Mouse (Mus musculus): ENCODE measurements around the gene Rps6kl1. TPM values are rescaled to one million over a fixed set of nuclear protein-coding genes. Genes with fewer than 3 reads are reported as not detected.
A peak's percentile ranks its signal among the peaks of the same experiment; 100 is the strongest.

The Rps6kl1 gene
- total and polyA plus RNA-seq, 2 experiments from 2014 or later, result 0.11 to 1.1 TPM

GRCm38 (mm10) chr12:85094706-85095105, 56.4 kb downstream of the Rps6kl1 start:
- H3K9ac ChIP-seq (replicated peaks; ENCODE audit: low read depth, low read length), result no peak overlapping the region
- no peaks in the 10 kb centered on the region for H3K9me3 ChIP-seq (replicated peaks; ENCODE audit: control insufficient read depth, low read length)
- TF ChIP-seq CTCF (IDR thresholded peaks at IDR 0.05; ENCODE audit: low read depth) (no peak), EP300 (IDR thresholded peaks at IDR 0.05; ENCODE audit: low read depth) (no peak)
- no peaks in the 10 kb centered on the region for H3K27me3 ChIP-seq (ENCODE audit: control insufficient read depth, insufficient read depth, low read length)
- H3K27ac ChIP-seq (ENCODE audit: low read depth), result no peak overlapping the region
- H3K36me3 ChIP-seq (replicated peaks; ENCODE audit: control insufficient read depth, insufficient read depth, low read length), result no peaks in the 10 kb centered on the region
- DNase-seq (ENCODE audit: low spot score) (no peak), ATAC-seq (ENCODE audit: insufficient read depth, low read depth) (no peak)
- no peaks in the 10 kb centered on the region; the same call in 1 of the 2 replicates for H3K4me1 ChIP-seq (ENCODE audit: control insufficient read depth, insufficient read depth)
- WGBS, result 79% methylated on average over 10 of the region's 10 CpGs
- no peak overlapping the region for H3K4me2 ChIP-seq (ENCODE audit: low read depth, low read length)
- no peak overlapping the region for H3K4me3 ChIP-seq (ENCODE audit: low read depth, low read length)

- H3K4me3 ChIP-seq (ENCODE audit: low read depth, low read length), result no peak overlapping the region
- DNase-seq (ENCODE audit: low spot score), result peak; percentile 53
- no peaks in the 10 kb centered on the region for H3K27me3 ChIP-seq (ENCODE audit: control insufficient read depth, insufficient read depth, low read length)
- 29% methylated on average over 14 of the region's 14 CpGs for WGBS
- H3K36me3 ChIP-seq (replicated peaks; ENCODE audit: control insufficient read depth, insufficient read depth, low read length), result 0 out of 2 replicates have a peak, but pooled peaks cover 2% of the 10 kb centered on the region
- ATAC-seq (ENCODE audit: insufficient read depth, low read depth), result peak; percentile 76
- no peaks in the 10 kb centered on the region; the same call in 1 of the 2 replicates for H3K4me1 ChIP-seq (ENCODE audit: control insufficient read depth, insufficient read depth)
- no peaks in the 10 kb centered on the region for H3K9me3 ChIP-seq (replicated peaks; ENCODE audit: control insufficient read depth, low read length)
- H3K4me2 ChIP-seq (ENCODE audit: low read depth, low read length), result no peak overlapping the region
- no peak overlapping the region for H3K27ac ChIP-seq (ENCODE audit: low read depth)
- no peak overlapping the region for H3K9ac ChIP-seq (replicated peaks; ENCODE audit: low read depth, low read length)
- TF ChIP-seq EP300 (IDR thresholded peaks at IDR 0.05; ENCODE audit: low read depth), result no peak
- TF ChIP-seq CTCF (IDR thresholded peaks at IDR 0.05; ENCODE audit: low read depth), result no peak
Measured at GRCm38 (mm10) chr12:85094010-85094409, 57.1 kb downstream of the Rps6kl1 start.

DNA sequence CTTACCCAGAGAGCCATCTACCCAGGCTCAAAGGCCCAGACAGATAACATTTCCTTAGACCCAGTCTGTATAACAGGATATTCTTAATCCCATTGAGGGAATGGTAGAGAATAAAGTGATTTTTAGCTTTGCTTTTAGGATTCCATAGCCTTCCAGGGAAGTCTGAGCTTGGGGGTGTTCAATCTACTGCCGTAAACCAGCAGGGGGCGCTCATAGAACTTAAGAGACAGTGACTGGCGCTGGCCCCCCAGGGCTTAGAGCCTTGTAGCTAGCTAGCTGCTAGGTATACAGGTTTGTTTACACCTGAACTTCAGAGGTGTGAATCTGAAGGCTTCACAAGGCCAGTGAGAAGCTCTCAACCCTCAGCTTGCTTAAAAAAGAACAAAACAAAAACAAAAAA, 58.9 kb downstream of the Rps6kl1 start:
- Histone ChIP-seq H3K36me3 (replicated peaks; ENCODE audit: control insufficient read depth, insufficient read depth, low read length) (peaks cover 14% of the 10 kb centered on the region), H3K9ac (replicated peaks; ENCODE audit: low read depth, low read length) (no peak overlapping the region), H3K4me2 (ENCODE audit: low read depth, low read length) (no peak overlapping the region), H3K4me3 (ENCODE audit: low read depth, low read length) (no peak overlapping the region), H3K9me3 (replicated peaks; ENCODE audit: control insufficient read depth, low read length) (no peaks in the 10 kb centered on the region), H3K27ac (ENCODE audit: low read depth) (no peak overlapping the region), H3K27me3 (ENCODE audit: control insufficient read depth, insufficient read depth, low read length) (no peaks in the 10 kb centered on the region), H3K4me1 (ENCODE audit: control insufficient read depth, insufficient read depth) (no peaks in the 10 kb centered on the region; the same call in 1 of the 2 replicates)
- WGBS, result 5% methylated on average over 3 of the region's 3 CpGs
- TF ChIP-seq CTCF (IDR thresholded peaks at IDR 0.05; ENCODE audit: low read depth) (peak; percentile 64), EP300 (IDR thresholded peaks at IDR 0.05; ENCODE audit: low read depth) (no peak)
- DNase-seq (ENCODE audit: low spot score) (peak; percentile 73), ATAC-seq (ENCODE audit: insufficient read depth, low read depth) (peak; percentile 49; the same call in 1 of the 2 replicates)

- H3K27ac ChIP-seq (ENCODE audit: low read depth), result no peak overlapping the region
- ATAC-seq (ENCODE audit: insufficient read depth, low read depth), result no peak
- TF ChIP-seq CTCF (IDR thresholded peaks at IDR 0.05; ENCODE audit: low read depth) (no peak), EP300 (IDR thresholded peaks at IDR 0.05; ENCODE audit: low read depth) (no peak)
- H3K4me1 ChIP-seq (ENCODE audit: control insufficient read depth, insufficient read depth), result no peaks in the 10 kb centered on the region; the same call in 1 of the 2 replicates
- peaks cover 21% of the 10 kb centered on the region for H3K36me3 ChIP-seq (replicated peaks; ENCODE audit: control insufficient read depth, insufficient read depth, low read length)
- no peak overlapping the region for H3K9ac ChIP-seq (replicated peaks; ENCODE audit: low read depth, low read length)
- H3K9me3 ChIP-seq (replicated peaks; ENCODE audit: control insufficient read depth, low read length), result no peaks in the 10 kb centered on the region
- WGBS, result 68% methylated on average over 3 of the region's 3 CpGs
- H3K27me3 ChIP-seq (ENCODE audit: control insufficient read depth, insufficient read depth, low read length), result no peaks in the 10 kb centered on the region
- DNase-seq (ENCODE audit: low spot score), result no peak
- no peak overlapping the region for H3K4me2 ChIP-seq (ENCODE audit: low read depth, low read length)
- H3K4me3 ChIP-seq (ENCODE audit: low read depth, low read length), result no peak overlapping the region
Measured at GRCm38 (mm10) chr12:85091190-85091589, 59.9 kb downstream of the Rps6kl1 start.

GRCm38 (mm10) chr12:85087845-85088244, 63.2 kb downstream of the Rps6kl1 start:
- no peaks in the 10 kb centered on the region for H3K4me1 ChIP-seq (ENCODE audit: control insufficient read depth, insufficient read depth)
- H3K27me3 ChIP-seq (ENCODE audit: control insufficient read depth, insufficient read depth, low read length), result no peaks in the 10 kb centered on the region
- no peak overlapping the region for H3K4me2 ChIP-seq (ENCODE audit: low read depth, low read length)
- no peak overlapping the region for H3K27ac ChIP-seq (ENCODE audit: low read depth)
- H3K9ac ChIP-seq (replicated peaks; ENCODE audit: low read depth, low read length), result no peak overlapping the region
- H3K9me3 ChIP-seq (replicated peaks; ENCODE audit: control insufficient read depth, low read length), result no peaks in the 10 kb centered on the region
- ATAC-seq (ENCODE audit: insufficient read depth, low read depth) (no peak), DNase-seq (ENCODE audit: low spot score) (no peak)
- TF ChIP-seq EP300 (IDR thresholded peaks at IDR 0.05; ENCODE audit: low read depth) (no peak), CTCF (IDR thresholded peaks at IDR 0.05; ENCODE audit: low read depth) (no peak)
- peaks cover 21% of the 10 kb centered on the region for H3K36me3 ChIP-seq (replicated peaks; ENCODE audit: control insufficient read depth, insufficient read depth, low read length)
- WGBS, result 91% methylated on average over 12 of the region's 12 CpGs
- no peak overlapping the region for H3K4me3 ChIP-seq (ENCODE audit: low read depth, low read length)

Other genes starting within 250 kb of the Rps6kl1 start
- gene Fcf1, start 180.4 kb downstream of the Rps6kl1 start, total RNA-seq (2014; rRNA removed; ENCODE audit: low replicate concordance), result 17.8 and 39.1 TPM in 2 replicates
- 85.1 and 90.9 TPM in 2 replicates for gene Fcf1, start 180.4 kb downstream of the Rps6kl1 start, polyA plus RNA-seq (2015; fragmentation: Nextera tagmentation; extraction: Ambion mirVana)
- 33.2 and 38.8 TPM in 2 replicates for gene Arel1, start 180.4 kb downstream of the Rps6kl1 start, total RNA-seq (2014; rRNA removed; ENCODE audit: low replicate concordance)
- gene Arel1, start 180.4 kb downstream of the Rps6kl1 start, polyA plus RNA-seq (2015; fragmentation: Nextera tagmentation; extraction: Ambion mirVana), result 11.0 and 12.1 TPM in 2 replicates
- 10.2 and 14.7 TPM in 2 replicates for gene Ylpm1, start 154.9 kb downstream of the Rps6kl1 start, total RNA-seq (2014; rRNA removed; ENCODE audit: low replicate concordance)
- 10.2 and 10.5 TPM in 2 replicates for gene Ylpm1, start 154.9 kb downstream of the Rps6kl1 start, polyA plus RNA-seq (2015; fragmentation: Nextera tagmentation; extraction: Ambion mirVana)
- 0.08 and 2.0 TPM in 2 replicates for gene Prox2, start 40.5 kb downstream of the Rps6kl1 start, total RNA-seq (2014; rRNA removed; ENCODE audit: low replicate concordance)
- 1.8 and 1.9 TPM in 2 replicates for gene Prox2, start 40.5 kb downstream of the Rps6kl1 start, polyA plus RNA-seq (2015; fragmentation: Nextera tagmentation; extraction: Ambion mirVana)
- 341 and 343 TPM in 2 replicates for gene Dlst, start 40.4 kb downstream of the Rps6kl1 start, total RNA-seq (2014; rRNA removed; ENCODE audit: low replicate concordance)
- gene Dlst, start 40.4 kb downstream of the Rps6kl1 start, polyA plus RNA-seq (2015; fragmentation: Nextera tagmentation; extraction: Ambion mirVana), result 255 and 269 TPM in 2 replicates
- gene Pgf, start 26.5 kb upstream of the Rps6kl1 start, total RNA-seq (2014; rRNA removed; ENCODE audit: low replicate concordance), result 4.4 and 5.0 TPM in 2 replicates
- 3.6 and 4.0 TPM in 2 replicates for gene Pgf, start 26.5 kb upstream of the Rps6kl1 start, polyA plus RNA-seq (2015; fragmentation: Nextera tagmentation; extraction: Ambion mirVana)
- 54.0 and 106 TPM in 2 replicates for gene Eif2b2, start 68.2 kb upstream of the Rps6kl1 start, total RNA-seq (2014; rRNA removed; ENCODE audit: low replicate concordance)
- gene Eif2b2, start 68.2 kb upstream of the Rps6kl1 start, polyA plus RNA-seq (2015; fragmentation: Nextera tagmentation; extraction: Ambion mirVana), result 48.6 and 49.4 TPM in 2 replicates
- gene Mlh3, start 119.3 kb upstream of the Rps6kl1 start, total RNA-seq (2014; rRNA removed; ENCODE audit: low replicate concordance), result 4.4 and 8.6 TPM in 2 replicates
- 4.9 and 5.0 TPM in 2 replicates for gene Mlh3, start 119.3 kb upstream of the Rps6kl1 start, polyA plus RNA-seq (2015; fragmentation: Nextera tagmentation; extraction: Ambion mirVana)
- 18.1 and 64.2 TPM in 2 replicates for gene Acyp1, start 137.2 kb upstream of the Rps6kl1 start, total RNA-seq (2014; rRNA removed; ENCODE audit: low replicate concordance)
- gene Acyp1, start 137.2 kb upstream of the Rps6kl1 start, polyA plus RNA-seq (2015; fragmentation: Nextera tagmentation; extraction: Ambion mirVana), result 59.8 and 72.1 TPM in 2 replicates
- gene Zc2hc1c, start 137.3 kb upstream of the Rps6kl1 start, total RNA-seq (2014; rRNA removed; ENCODE audit: low replicate concordance), result 0.80 and 0.85 TPM in 2 replicates
- 1.1 TPM in 2 replicates for gene Zc2hc1c, start 137.3 kb upstream of the Rps6kl1 start, polyA plus RNA-seq (2015; fragmentation: Nextera tagmentation; extraction: Ambion mirVana)
- gene Nek9, start 188.1 kb upstream of the Rps6kl1 start, total RNA-seq (2014; rRNA removed; ENCODE audit: low replicate concordance), result 29.2 and 45.2 TPM in 2 replicates
- 12.5 and 14.2 TPM in 2 replicates for gene Nek9, start 188.1 kb upstream of the Rps6kl1 start, polyA plus RNA-seq (2015; fragmentation: Nextera tagmentation; extraction: Ambion mirVana)
- gene Tmed10, start 223.6 kb upstream of the Rps6kl1 start, total RNA-seq (2014; rRNA removed; ENCODE audit: low replicate concordance), result 48.2 and 49.7 TPM in 2 replicates
- 216 and 218 TPM in 2 replicates for gene Tmed10, start 223.6 kb upstream of the Rps6kl1 start, polyA plus RNA-seq (2015; fragmentation: Nextera tagmentation; extraction: Ambion mirVana)